Mouse (Mus musculus) embryonic facial prominence, embryonic 12.5 days (tissue): ENCODE measurements around the gene Xpnpep1. TPM values are rescaled to one million over a fixed set of nuclear protein-coding genes. Genes with fewer than 3 reads are reported as not detected.

Experiments used
- ATAC-seq: fragments of 200-750 bp; cut with Nextera tagmentation; 2 replicates; pipeline ENCODE4 v1.8.0; 2017; ENCODE audit not compliant: insufficient number of reproducible peaks, insufficient read depth, low FRiP score, low TSS enrichment
- H3K27ac ChIP-seq: fragments of 300-500 bp; sonication (generic); 2 replicates; pipeline ENCODE4 v1.5.1; 2016; ENCODE audit warnings: mild to moderate bottlenecking
- H3K27me3 ChIP-seq: fragments of 300-500 bp; sonication (generic); 2 replicates; pipeline ENCODE4 v1.6.1; 2016; ENCODE audit warnings: mild to moderate bottlenecking, moderate library complexity
- H3K36me3 ChIP-seq: fragments of 300-500 bp; sonication (generic); 2 replicates; pipeline ENCODE4 v1.6.1; 2016; ENCODE audit warnings: mild to moderate bottlenecking
- H3K4me1 ChIP-seq: fragments of 300-500 bp; sonication (generic); 2 replicates; pipeline ENCODE4 v1.6.1; 2016
- H3K4me2 ChIP-seq: fragments of 300-500 bp; sonication (generic); replicated peaks from 2 replicates; pipeline ENCODE4 v1.6.1; 2016; ENCODE audit warnings: mild to moderate bottlenecking, moderate library complexity
- H3K4me3 ChIP-seq: fragments of 300-500 bp; sonication (generic); 2 replicates; pipeline ENCODE4 v1.5.1; 2016; ENCODE audit warnings: mild to moderate bottlenecking
- H3K9ac ChIP-seq: fragments of 300-500 bp; sonication (generic); 2 replicates; pipeline ENCODE4 v1.6.1; 2016; ENCODE audit warnings: mild to moderate bottlenecking, moderate library complexity
- H3K9me3 ChIP-seq: fragments of 300-500 bp; sonication (generic); 2 replicates; pipeline ENCODE4 v1.6.1; 2016; ENCODE audit warnings: mild to moderate bottlenecking, moderate library complexity
- WGBS: fragments of 180-500 bp; shearing (Covaris S2); methylation state at CpG from one replicate; pipeline ENCODE4 v1.1.7; 2016; 5-methylcytosine and 5-hydroxymethylcytosine counted together
- polyA plus RNA-seq: library from polyadenylated mRNA; unstranded; fragments of >200 nt; fragmentation: Nextera tagmentation; extraction: Ambion mirVana; gene quantifications from 2 replicates; pipeline ENCODE4 v1.2.1, GENCODE M21; 2016

Gene Xpnpep1
- polyA plus RNA-seq, 1 experiment from 2014 or later = 167 TPM

GRCm38 (mm10) chr19:53076238-53076981 lies 36.4 kb upstream of the Xpnpep1 start:
- Histone ChIP-seq H3K4me1 (peaks cover 57% of the 10 kb centered on the region), H3K9me3 (no peaks in the 10 kb centered on the region), H3K36me3 (no peaks in the 10 kb centered on the region), H3K9ac (no peak overlapping the region), H3K27me3 (no peaks in the 10 kb centered on the region), H3K4me3 (no peak overlapping the region), H3K4me2 (no peak overlapping the region), H3K27ac (peak overlapping the region; percentile 76)
- ATAC-seq = no peak; the same call in 1 of the 2 replicates
- WGBS = 58% methylated on average over 18 of the region's 18 CpGs

GRCm38 (mm10) chr19:53075896-53076237 lies 35.9 kb upstream of the Xpnpep1 start:
- no peaks in the 10 kb centered on the region for H3K9me3 ChIP-seq
- H3K4me2 ChIP-seq = no peak overlapping the region
- peaks cover 55% of the 10 kb centered on the region for H3K4me1 ChIP-seq
- no peaks in the 10 kb centered on the region for H3K27me3 ChIP-seq
- H3K27ac ChIP-seq = peak overlapping the region; percentile 76
- no peaks in the 10 kb centered on the region for H3K36me3 ChIP-seq
- no peak overlapping the region for H3K9ac ChIP-seq
- WGBS = 77% methylated on average over 11 of the region's 11 CpGs
- no peak overlapping the region for H3K4me3 ChIP-seq
- no peak for ATAC-seq

DNA sequence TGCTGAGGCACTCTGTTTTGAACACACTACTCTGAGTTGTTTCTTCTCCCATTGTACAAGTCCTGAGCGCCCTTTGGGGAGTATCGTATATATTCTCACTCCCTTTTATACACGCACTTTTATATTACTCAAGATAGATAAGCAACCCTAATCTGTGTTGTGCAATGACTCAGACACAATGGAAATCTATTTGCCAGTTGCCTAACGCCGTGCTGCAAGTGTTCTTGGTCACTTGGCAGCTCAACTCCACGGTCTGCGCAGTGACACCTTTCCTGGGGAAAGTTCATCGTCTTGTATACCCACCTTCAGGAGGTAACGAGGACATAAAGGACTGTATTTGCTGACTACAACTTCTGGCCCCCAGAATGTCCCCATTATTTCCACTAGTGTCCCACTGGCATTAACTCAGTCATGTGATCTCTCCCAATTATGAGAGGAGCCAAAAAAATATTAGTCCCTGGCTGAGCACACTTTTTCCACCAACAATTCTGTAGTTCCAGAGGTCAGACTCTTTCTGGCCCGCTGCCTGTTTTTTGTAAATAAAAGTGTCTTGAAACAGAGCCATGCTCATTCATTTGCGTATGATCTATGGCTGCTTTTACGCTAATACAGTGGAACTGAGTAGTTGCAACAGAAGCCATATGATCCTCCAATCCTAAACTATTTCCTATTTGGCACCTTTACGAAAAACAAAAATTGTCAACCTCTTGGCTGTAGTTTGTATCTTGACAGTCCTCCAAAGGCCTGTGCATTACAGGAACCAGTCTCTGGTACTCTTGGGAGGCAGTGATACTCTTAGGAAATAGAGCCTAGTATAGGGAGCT lies 35.1 kb upstream of the Xpnpep1 start:
- 91% methylated on average over 13 of the region's 13 CpGs for WGBS
- Histone ChIP-seq H3K9ac (no peak overlapping the region), H3K4me3 (no peak overlapping the region), H3K4me1 (peaks cover 52% of the 10 kb centered on the region), H3K36me3 (no peaks in the 10 kb centered on the region), H3K4me2 (no peak overlapping the region), H3K27ac (peak overlapping the region; percentile 76; the same call in 1 of the 2 replicates), H3K9me3 (no peaks in the 10 kb centered on the region), H3K27me3 (no peaks in the 10 kb centered on the region)
- ATAC-seq = no peak

DNA sequence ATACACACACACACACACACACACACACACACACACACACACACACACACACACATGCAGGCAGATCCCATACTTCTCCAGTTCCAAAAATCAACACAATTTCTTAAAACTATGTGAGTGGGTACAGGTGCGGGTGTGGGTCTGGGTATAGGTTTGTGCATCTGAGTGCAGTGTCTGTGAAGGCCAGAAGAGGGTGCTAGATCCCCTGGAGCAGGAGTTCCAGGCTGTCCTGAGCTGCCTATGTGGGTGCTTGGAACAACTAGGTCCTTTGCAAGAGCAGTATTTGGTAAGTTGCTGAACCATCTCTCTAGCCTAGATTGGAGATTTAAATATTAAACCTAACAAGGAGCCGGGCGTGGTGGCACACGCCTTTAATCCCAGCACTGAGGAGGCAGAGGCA lies 33.5 kb upstream of the Xpnpep1 start:
- H3K4me1 ChIP-seq = peaks cover 49% of the 10 kb centered on the region
- H3K9me3 ChIP-seq = no peaks in the 10 kb centered on the region
- H3K27ac ChIP-seq = peak overlapping the region; percentile 32; the same call in 1 of the 2 replicates
- no peaks in the 10 kb centered on the region for H3K27me3 ChIP-seq
- ATAC-seq = no peak
- H3K9ac ChIP-seq = no peak overlapping the region
- no peaks in the 10 kb centered on the region for H3K36me3 ChIP-seq
- no peak overlapping the region for H3K4me2 ChIP-seq
- no peak overlapping the region for H3K4me3 ChIP-seq
- WGBS = 93% methylated on average over 4 of the region's 4 CpGs

DNA sequence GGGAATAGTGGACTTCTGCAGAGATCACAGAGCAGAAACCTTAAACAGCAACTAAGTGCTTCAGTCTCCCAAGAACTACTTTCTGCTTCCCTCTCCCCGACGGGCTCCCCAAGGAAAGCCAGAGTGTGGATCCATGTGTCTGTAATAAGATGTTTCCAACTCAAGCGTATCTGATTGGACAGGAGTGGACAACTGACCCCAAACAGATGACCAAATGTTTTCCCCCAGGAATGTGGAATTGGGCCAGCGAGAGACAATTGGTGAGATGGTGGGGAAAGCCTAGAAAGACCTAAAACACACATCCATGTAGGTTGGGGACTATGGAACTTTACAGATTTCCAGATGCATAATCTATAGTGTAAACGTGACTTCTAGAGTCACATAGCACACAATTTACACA lies 32.4 kb upstream of the Xpnpep1 start:
- Histone ChIP-seq H3K4me2 (no peak overlapping the region), H3K9ac (no peak overlapping the region), H3K9me3 (no peaks in the 10 kb centered on the region), H3K4me3 (no peak overlapping the region), H3K27ac (peak overlapping the region; percentile 66; the same call in 1 of the 2 replicates), H3K4me1 (peaks cover 41% of the 10 kb centered on the region), H3K36me3 (no peaks in the 10 kb centered on the region), H3K27me3 (no peaks in the 10 kb centered on the region)
- ATAC-seq = no peak
- 69% methylated on average over 5 of the region's 5 CpGs for WGBS

DNA sequence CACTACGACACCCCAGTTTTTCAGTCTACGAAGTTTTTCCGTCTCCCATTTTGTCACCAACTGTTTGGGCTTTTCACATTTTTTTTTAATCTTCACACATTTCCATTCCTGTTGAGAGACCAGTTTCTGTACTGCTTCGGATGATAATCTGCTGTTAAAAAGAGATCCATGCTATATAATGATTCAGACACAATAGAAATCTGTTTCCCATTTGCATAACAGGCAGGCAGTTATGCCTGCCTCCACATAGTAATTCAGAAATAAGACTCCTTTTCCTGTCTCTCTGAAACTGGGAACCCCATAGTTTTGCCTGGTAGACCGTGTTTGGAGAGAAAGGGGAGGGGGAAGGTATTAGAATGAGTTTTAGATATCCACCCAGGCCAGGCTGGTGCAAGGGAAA lies 31.6 kb upstream of the Xpnpep1 start:
- H3K9me3 ChIP-seq = no peaks in the 10 kb centered on the region
- 0 out of 2 replicates have a peak, but pooled peaks have one; percentile 11 for ATAC-seq
- H3K27me3 ChIP-seq = no peaks in the 10 kb centered on the region
- WGBS = 33% methylated on average over 5 of the region's 5 CpGs
- peaks cover 41% of the 10 kb centered on the region for H3K4me1 ChIP-seq
- H3K9ac ChIP-seq = no peak overlapping the region
- H3K36me3 ChIP-seq = no peaks in the 10 kb centered on the region
- H3K27ac ChIP-seq = peak overlapping the region; percentile 66; the same call in 1 of the 2 replicates
- H3K4me3 ChIP-seq = no peak overlapping the region
- H3K4me2 ChIP-seq = no peak overlapping the region

- peaks cover 39% of the 10 kb centered on the region for H3K4me1 ChIP-seq
- 46% methylated on average over 4 of the region's 4 CpGs for WGBS
- H3K27ac ChIP-seq = peak overlapping the region; percentile 66
- no peak overlapping the region for H3K9ac ChIP-seq
- ATAC-seq = no peak
- H3K9me3 ChIP-seq = no peaks in the 10 kb centered on the region
- H3K4me3 ChIP-seq = no peak overlapping the region
- H3K27me3 ChIP-seq = no peaks in the 10 kb centered on the region
- H3K4me2 ChIP-seq = no peak overlapping the region; the same call in 1 of the 2 replicates
- H3K36me3 ChIP-seq = no peaks in the 10 kb centered on the region
Measured at GRCm38 (mm10) chr19:53070870-53071269, 30.9 kb upstream of the Xpnpep1 start.

DNA sequence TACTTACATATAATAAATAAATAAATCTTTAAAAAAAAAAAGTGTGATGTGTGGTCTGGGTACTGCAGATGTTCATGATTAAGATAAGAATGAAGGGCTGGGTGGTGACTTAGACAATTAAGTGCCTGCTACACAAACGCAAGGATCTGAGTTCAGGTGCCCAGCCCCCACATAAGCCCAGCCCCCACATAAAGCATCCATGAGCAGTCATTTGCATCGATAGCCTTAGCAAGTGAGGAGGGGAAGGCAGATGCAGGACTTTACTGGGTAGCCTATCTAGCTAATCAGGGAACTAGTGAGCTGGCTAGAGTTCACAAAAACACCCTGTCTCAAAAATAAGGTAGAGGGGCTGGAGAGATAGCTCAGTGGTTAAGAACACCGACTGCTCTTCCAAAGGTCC lies 29.4 kb upstream of the Xpnpep1 start:
- ATAC-seq = no peak

GRCm38 (mm10) chr19:53066934-53067333 lies 26.9 kb upstream of the Xpnpep1 start:
- H3K36me3 ChIP-seq = no peaks in the 10 kb centered on the region
- H3K4me2 ChIP-seq = no peak overlapping the region
- no peaks in the 10 kb centered on the region for H3K9me3 ChIP-seq
- peaks cover 42% of the 10 kb centered on the region for H3K4me1 ChIP-seq
- no peaks in the 10 kb centered on the region for H3K27me3 ChIP-seq
- H3K27ac ChIP-seq = peak overlapping the region; percentile 43; the same call in 1 of the 2 replicates
- H3K4me3 ChIP-seq = no peak overlapping the region
- H3K9ac ChIP-seq = no peak overlapping the region
- WGBS = 31% methylated on average over 10 of the region's 10 CpGs
- ATAC-seq = no peak

More for the DNA sequence above, 29.4 kb upstream of the Xpnpep1 start:
- WGBS = 62% methylated on average over 3 of the region's 3 CpGs
- peaks cover 45% of the 10 kb centered on the region for H3K4me1 ChIP-seq
- no peak overlapping the region for H3K27ac ChIP-seq
- no peak overlapping the region for H3K4me3 ChIP-seq
- no peaks in the 10 kb centered on the region for H3K36me3 ChIP-seq
- no peak overlapping the region for H3K9ac ChIP-seq
- no peaks in the 10 kb centered on the region for H3K27me3 ChIP-seq
- no peak overlapping the region for H3K4me2 ChIP-seq
- no peaks in the 10 kb centered on the region for H3K9me3 ChIP-seq

- Histone ChIP-seq H3K27me3 (no peaks in the 10 kb centered on the region), H3K27ac (peak overlapping the region; percentile 43), H3K36me3 (no peaks in the 10 kb centered on the region), H3K4me3 (no peak overlapping the region), H3K4me2 (no peak overlapping the region), H3K4me1 (peaks cover 38% of the 10 kb centered on the region; the same call in 1 of the 2 replicates), H3K9ac (no peak overlapping the region), H3K9me3 (no peaks in the 10 kb centered on the region)
- ATAC-seq = no peak; the same call in 1 of the 2 replicates
- 31% methylated on average over 9 of the region's 9 CpGs for WGBS
Measured at GRCm38 (mm10) chr19:53066531-53066930, 26.5 kb upstream of the Xpnpep1 start.

DNA sequence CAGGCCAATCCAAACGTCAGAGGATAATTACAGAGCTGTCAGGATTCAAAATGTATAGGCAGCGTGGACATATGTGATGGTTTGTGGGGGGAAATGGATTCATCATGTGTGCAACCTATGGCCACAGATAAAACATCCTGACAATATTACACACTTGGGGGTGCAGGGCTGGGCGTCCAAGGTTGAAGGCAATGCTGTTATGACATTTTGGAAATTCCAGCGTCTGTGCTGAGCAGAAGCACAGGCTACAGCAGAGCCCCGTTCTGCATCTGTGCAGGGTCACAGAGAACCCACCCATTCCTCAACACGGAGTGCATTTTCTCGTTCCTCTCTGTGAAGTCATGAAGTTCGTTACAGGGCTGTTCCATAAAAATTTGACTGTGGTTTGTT lies 25.0 kb upstream of the Xpnpep1 start:
- H3K4me1 ChIP-seq = peaks cover 32% of the 10 kb centered on the region; the same call in 1 of the 2 replicates
- no peaks in the 10 kb centered on the region for H3K27me3 ChIP-seq
- no peak overlapping the region for H3K4me2 ChIP-seq
- peak overlapping the region; percentile 36; the same call in 1 of the 2 replicates for H3K27ac ChIP-seq
- WGBS = 21% methylated on average over 8 of the region's 8 CpGs
- no peak overlapping the region for H3K4me3 ChIP-seq
- no peaks in the 10 kb centered on the region for H3K36me3 ChIP-seq
- H3K9ac ChIP-seq = no peak overlapping the region
- no peaks in the 10 kb centered on the region for H3K9me3 ChIP-seq
- peak; percentile 81; the same call in 1 of the 2 replicates for ATAC-seq
